Mouse (Mus musculus): ENCODE results near the gene Mpp5.

Mpp5 gene

DNA sequence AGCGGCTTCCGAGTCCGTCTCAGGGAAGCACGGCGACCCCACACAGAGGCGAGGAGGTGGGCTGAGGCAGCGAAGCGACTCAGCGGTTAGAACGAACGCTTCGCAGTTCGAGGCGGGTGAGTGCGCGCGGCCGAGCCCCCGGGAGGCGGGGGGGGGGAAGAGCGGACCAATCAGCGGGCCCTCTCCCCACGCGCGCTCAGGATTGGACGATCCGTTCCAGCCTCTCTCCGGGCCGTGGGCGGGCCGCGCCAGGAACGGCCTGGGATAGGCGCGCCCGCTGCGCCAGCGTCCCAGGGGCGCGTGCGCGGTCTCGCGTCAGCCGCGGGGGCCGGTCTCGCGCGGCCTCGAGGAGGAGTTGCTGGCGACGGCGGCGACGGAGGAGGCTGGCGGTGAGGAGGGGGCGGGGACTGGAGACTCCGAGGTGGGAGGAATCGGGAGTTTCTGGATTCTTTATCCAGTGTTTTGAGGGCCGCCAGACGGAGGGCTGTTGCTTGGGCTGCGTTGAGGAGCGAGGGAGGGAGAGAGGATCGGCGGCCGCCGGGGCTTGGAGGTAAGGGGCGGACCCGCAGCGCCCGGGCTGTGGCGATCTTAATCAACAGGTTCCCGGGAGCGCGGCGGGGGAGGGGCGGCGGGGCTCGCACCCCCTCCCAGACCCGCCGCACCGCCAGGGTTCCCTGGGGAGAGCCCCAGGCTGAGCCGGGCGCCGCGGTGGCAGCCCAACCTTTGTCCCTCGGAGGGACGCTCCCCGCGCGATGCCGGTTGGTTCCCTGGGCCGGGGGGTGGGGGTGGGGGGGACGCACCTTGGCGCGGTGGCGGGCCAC lies at the start of gene Mpp5:
Mpp5 (plus strand) TSS at position 351 of the 821 bp plus-strand sequence.
- in situ Hi-C loops (cut with MboI, MseI): loop anchor here (5.0 kb wide), 1 partner anchor 521 kb away; the partner anchor contains the start of gene Gphn

DNA sequence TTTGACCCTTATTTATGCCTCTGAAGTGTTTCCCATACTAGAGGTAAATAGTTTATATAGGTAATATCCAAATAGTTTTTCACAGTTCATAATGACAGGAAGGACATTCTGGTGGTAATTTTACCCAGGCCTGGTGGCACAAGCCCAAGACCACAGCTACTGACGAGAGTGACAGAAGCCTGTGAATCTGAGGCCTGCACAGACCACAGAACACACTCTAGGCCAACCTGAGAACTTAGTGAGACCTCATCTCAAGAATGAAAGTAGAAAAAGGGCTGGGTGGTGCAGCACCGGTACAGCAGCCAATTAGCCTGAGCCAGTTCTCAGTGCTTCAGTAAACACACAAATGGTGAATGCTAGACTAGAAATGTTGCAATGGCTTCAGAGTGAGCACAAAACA lies 30.9 kb upstream of the Mpp5 start:
- in situ Hi-C loops (cut with MboI, MseI): loop anchor here (10.0 kb wide), 1 partner anchor 1113 kb away; no protein-coding TSS in a partner anchor

DNA sequence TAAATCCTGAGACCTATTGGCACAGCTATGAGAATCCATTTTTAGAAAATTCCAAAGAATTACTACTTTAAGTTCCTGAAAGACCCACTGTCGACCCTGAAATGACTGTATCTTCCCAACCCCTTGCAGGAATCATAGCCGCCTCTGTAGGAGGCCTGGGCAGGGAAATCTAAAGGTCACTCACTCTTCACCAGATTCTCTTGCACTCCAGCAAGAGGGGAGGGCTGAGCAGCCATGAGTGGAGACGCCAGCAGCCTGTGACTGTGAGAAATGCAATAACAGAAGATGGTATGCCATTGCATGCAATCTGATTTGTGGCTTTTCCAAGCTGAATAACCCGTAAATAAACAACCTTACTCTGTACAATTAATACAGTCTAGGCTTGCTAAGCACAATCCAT lies 21.0 kb upstream of the Mpp5 start:
- in situ Hi-C loops (cut with MboI, MseI): no loop called here

DNA sequence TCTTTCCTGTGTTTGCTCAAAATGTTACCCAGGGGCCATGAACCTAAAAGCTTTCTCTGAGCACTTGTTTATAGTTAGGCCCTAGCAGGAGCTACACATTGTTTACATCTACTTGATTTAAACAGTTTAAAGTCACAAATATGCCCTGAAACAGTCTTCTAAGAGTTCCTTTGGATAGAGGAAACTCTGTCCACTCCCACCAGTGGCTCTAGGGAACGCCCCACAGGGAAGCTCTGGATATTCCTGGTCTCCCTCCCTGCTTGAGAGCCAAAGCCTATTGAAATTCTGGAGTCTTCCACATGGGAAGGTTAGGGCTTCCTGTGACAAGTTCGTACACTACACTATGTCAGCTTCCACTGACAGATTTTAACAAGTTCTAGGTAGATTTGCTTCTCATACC lies 9.1 kb upstream of the Mpp5 start:
- in situ Hi-C loops (cut with MboI, MseI): no loop called here

DNA sequence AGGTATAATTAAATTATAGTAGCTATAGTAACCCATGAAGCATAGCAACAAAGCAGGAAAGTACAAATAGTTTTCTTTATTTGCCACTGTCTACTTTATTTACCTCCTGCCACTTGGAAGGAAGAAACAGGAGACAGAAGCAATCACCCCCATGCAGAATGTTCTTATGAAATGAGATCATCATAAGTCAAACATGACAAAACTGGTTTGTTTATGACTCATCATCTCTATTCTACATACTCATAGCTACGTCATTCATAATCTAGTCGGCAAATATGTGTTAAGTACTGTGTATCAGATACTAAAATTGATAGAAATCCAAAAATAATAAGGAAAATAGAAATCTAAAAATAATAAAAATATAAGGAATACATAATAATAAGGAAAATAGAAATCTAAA lies 8.4 kb upstream of the Mpp5 start:
- in situ Hi-C loops (cut with MboI, MseI): no loop called here

DNA sequence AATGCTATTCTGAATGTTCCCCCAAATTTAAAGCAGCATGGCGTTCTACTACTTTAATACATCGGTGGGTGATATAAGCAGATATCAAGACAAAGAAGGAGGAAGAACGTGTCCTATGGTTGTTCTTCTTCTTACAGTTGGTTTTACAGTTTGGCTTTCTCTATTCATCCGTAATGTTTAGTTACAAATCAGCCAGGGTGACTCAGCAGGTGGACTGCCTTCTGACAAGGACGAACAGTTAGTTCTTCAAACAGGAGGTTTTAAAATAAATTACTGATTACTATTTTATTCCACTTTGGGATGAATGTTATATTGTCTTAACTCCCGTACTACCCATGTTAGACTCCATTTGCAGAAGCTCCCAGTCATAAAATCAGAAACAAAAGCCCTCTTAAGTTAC lies 2.5 kb upstream of the Mpp5 start:
- in situ Hi-C loops (cut with MboI, MseI): loop anchor here (5.0 kb wide), 1 partner anchor 519 kb away; the partner anchor contains the start of gene Gphn

DNA sequence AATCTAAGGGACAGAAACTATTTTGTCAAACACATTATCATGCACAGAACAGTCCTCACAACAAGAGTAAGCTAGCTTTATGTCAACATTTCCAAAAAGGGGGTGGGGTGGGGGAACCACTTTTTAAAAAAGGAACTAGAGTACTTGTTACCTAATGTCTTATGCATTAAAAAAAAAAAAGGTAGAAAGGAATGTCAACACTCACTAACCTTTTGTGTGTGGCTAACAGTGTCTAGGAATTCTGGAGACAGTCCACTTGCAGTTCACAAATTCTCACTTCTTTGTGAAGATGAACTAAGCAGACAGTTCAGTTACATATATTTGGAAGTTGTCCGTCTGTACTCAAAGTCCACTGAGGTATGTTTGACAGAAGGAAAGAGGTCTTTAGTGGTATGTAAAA lies 1.3 kb upstream of the Mpp5 start:
- in situ Hi-C loops (cut with MboI, MseI): loop anchor here (5.0 kb wide), 1 partner anchor 520 kb away; the partner anchor contains the start of gene Gphn

DNA sequence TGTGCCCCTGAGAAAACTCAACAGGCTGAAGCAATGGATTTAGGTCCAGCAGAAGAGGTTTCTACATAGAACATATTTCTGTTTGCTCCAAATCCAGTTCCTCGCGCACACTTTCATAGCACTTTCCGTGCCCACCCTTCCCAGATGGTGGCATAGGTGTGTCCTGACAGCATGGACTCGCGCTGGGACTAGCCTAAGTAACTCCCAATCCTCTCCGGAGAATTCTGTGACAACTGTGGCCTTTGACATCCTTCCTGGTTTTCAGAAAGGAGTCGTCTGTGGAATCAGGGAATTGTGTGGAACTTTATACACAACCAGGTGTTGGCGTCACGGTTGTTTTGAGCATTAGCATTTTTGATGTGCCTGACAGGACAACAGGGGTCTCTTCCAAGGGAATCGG lies 594 bp upstream of the Mpp5 start:
- in situ Hi-C loops (cut with MboI, MseI): loop anchor here (5.0 kb wide), 1 partner anchor 521 kb away; the partner anchor contains the start of gene Gphn

DNA sequence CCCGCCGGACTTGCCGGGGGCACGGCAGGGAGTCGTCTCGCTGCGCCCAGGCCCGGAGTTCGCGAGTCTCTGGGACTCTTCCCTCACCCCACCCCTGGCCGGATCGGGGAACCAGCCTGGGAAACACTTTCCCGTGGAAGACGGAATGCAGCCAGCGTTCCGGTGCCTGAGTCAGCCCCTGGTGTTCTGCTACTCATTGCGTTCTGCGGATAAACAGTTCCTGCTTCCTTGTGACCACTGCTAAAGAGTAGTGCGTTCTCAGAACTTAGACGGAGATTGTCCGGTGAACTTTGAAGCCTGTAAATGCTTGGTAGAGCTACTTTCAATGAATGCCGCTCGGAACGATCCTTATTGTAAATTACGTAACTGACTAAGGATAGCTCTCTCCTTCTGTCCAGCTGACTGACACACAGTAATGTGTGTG lies 683 bp downstream of the Mpp5 start:
- in situ Hi-C loops (cut with MboI, MseI): loop anchor here (5.0 kb wide), 1 partner anchor 522 kb away; the partner anchor contains the start of gene Gphn

DNA sequence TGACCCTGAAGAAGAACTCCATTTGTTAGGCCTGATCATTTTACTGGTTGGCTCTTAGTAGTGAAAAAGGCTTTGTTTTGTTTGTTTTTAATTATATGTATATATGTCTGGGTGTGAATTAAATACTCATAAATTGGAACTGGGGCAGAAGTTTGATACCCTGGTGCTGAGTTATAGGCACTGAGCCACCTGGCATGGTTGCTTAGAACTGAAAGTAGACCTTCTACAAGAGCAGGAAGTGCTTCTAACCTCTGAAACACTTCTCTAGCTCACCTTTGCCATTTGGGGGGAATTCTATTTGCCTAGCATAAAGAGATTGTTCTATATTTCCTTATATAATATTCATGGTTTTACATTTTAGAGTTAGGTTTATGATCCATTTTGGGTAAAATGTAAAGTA lies 13.3 kb downstream of the Mpp5 start:
- in situ Hi-C loops (cut with MboI, MseI): no loop called here

DNA sequence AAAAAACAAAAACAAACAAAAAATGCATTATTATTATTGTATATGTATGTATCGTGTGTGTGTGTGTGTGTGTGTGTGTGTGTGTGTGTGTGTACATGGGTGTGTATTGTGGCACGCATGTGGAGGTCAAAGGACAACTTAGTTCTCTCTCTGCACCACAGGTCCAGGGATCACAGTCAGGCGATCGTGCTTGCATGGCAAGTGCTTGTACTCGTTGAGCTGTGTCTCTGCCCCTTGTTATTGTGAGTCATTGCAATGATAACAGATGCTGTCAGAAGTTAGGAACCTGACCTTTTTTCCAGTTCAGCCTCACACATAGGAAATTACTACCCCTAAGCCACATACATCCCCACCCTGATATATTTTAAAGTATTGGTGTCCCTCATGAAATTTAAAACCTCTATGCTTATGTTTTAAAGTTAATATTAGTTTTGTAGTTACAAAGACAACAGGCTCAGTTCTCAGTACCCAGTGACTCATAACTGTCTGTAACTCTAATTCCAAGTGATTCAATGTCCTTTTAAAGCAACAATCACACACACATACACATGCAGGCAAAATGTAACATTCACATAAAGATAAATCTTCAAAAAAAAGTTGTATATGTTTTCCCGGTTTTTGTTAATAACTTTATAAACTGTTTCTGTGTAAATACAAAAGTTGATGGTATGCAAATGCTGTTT lies 20.5 kb downstream of the Mpp5 start:
- in situ Hi-C loops (cut with MboI, MseI): no loop called here

DNA sequence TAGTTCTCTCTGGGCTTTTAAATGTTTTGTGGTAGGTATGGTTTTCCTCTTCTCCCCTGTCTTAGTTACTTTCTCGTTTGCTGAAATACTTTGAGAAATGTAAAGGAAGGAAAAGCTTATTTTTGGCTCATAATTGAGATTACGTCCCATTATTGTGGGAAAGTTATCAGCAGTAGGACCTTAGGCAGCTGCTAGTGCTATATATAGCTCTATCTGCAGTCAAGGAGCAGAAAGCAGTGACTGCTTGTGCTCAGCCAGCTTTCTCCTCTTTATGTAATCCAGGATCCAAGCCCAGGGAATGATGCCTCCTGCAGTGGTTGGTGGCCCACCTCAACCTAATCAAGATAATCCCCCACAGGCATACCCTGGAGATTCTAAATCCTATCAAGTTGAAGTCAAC lies 24.5 kb downstream of the Mpp5 start:
- in situ Hi-C loops (cut with MboI, MseI): no loop called here

DNA sequence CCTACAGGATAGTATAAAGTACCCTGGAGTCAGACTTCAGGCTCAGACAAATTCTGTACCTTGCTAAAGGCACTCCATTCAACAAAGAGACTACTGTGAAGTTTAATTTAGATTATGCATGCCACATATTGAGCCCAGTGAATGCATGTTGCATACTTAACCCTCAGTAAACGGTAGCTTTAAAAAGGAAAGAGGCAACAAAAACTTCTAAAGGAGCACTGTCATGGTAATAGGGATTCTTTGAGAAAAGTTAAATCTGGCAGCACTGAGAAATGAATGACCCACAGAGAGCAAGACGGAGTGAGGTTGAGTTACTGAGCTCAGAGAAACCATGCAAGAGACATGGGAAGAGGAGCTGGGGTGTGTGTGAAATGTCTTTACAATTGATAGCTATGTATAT lies 29.2 kb downstream of the Mpp5 start:
- in situ Hi-C loops (cut with MboI, MseI): no loop called here

DNA sequence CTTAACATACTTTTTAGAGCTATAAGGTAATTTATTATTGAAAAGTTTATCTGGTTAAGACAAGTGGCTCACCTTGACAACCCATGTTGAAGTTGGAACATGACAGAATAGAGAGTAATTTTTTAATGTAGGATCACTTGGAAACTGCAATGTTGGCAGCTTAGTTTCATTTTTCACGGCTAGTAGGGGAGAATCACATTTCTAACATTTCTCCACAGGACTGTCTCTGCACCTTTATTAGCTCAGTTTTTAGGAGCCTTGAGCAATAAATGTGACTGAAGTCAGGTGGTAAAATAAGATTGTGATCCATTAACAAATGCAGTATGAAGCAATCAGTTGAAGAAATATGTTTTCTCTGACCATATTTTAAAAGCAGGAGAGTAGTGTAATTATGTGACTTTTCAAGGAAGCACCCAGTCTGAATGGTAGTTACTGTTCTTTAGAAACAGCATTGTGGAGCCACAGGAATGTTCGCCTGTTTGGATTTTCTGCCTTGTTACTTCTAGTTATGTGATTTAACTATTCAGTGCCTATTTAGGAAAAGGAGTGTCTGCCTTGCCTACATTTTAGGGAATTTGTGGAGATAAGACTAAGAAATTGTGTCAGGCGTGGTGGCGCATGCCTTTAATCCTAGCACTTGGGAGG lies 29.8 kb downstream of the Mpp5 start:
- in situ Hi-C loops (cut with MboI, MseI): no loop called here

DNA sequence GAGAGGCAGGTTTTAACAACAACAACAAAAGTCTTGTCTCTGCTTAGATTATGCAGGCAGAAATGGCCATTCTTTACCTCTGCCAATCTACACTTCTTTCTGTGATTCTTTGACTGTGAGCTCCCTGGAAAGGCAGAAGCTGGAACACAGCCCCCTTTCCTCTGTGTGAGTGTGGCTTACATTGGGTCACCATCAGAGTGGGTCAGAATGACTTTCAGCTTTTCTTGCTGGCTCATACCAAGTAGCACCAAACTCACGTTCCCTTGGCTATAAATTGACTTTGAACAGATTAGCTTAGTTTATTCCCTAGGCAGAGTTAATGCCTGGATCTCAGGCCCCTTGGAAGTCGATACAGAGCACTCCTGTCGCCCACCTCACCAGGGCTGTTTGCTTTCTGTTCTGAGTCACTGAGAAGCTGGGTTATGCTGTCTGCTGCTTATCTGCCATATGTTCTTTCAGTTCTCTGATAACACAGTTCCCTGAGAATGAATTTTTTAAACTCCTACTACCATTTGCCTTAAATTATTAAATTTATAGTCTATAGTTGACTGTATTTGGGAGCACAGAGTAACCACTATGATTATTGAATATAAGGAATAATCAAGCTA lies 39.7 kb downstream of the Mpp5 start:
- in situ Hi-C loops (cut with MboI, MseI): no loop called here

DNA sequence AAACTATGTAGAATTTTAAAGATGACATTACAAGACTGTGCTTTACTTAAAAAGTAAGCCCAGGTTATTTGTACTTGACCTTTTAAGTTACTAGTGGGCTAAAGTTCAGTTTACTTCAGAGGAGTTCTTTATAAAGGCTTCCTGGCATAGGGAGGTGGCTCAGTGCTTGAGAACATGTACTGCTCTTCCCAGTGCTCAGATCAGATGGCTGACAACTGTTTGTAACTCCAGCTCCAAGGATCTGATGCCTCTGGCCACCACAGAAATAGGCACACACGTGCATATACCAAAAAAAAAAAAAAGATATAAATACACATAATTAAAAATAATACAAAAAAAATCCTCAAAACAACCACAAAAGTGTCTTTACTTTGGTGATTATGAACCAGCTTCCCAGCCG lies 42.1 kb downstream of the Mpp5 start:
- in situ Hi-C loops (cut with MboI, MseI): no loop called here

DNA sequence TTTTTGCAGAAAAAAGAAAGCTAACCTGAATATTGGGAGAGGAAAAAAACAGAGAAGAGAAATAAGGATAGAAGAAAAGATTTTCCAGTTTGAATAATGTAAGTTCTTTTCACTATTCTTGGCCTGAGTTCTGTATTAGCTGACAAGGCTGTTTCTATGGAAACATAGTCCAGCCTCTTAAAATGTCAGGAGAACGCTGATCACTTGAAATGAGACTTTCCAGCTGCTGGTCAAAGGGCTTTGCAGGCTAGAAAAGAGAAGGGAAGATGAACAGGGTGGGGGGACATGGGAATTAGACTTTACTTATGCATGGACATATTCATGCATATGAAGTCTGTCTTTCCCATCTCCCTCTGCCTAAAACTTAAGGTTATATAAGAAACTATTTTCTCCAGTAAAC lies 45.5 kb downstream of the Mpp5 start:
- in situ Hi-C loops (cut with MboI, MseI): no loop called here

DNA sequence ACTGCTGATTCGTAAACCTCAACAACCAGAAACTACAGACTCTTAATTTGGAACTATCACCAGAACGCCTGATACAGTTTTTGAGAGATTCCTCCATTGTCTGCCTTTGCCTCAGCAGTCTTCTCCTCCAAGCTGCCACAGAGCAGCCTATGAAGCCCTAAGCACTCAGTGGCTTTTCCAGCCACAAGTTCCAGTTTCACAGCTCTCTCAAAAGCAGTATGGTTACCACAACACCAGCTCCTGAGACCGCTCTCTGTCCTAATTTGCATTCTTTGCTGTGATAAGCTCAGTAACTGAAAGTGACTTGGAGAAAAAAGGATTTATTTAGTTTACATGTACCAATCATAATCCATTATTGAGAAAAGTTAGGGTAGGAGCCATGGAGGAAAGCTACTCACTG lies 51.3 kb downstream of the Mpp5 start:
- in situ Hi-C loops (cut with MboI, MseI): no loop called here

DNA sequence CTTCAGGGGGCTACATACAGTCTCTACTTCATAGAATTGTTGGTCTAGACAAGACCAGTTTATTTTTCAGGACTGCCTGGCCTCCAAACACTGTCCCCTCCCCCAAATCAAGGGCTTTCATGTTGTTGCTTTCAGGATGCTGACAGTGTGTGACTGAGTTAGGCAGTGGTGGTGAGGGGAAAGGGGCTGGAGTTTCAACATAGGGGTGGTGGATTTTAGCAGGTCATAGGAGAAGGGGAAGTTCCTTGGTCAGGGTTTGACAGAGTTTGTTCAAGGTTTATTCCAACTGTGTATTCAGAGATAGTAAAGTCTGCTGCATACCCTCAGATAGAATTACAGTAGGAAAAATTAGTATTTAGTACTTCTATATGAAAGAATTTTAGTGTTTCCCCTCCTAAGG lies 53.1 kb downstream of the Mpp5 start:
- in situ Hi-C loops (cut with MboI, MseI): no loop called here

DNA sequence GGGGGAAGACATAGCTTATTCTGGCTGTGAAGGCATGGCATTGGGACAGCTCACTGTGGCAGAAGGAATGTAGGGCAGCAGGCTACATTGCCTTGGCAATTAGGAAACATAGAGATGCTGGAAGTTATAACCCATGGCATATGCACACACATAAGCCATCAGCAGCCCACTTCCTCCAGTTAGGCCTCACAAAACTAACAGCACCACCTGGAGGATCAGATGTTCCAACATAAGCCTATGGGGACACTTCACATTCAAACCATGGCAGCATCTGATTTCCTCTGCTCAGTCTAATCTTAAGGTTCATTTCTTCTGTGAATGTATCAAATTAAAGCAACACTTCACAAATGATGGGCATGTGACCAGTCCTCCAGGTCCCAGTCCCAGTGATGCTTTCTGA lies 65.7 kb downstream of the Mpp5 start:
- in situ Hi-C loops (cut with MboI, MseI): no loop called here

DNA sequence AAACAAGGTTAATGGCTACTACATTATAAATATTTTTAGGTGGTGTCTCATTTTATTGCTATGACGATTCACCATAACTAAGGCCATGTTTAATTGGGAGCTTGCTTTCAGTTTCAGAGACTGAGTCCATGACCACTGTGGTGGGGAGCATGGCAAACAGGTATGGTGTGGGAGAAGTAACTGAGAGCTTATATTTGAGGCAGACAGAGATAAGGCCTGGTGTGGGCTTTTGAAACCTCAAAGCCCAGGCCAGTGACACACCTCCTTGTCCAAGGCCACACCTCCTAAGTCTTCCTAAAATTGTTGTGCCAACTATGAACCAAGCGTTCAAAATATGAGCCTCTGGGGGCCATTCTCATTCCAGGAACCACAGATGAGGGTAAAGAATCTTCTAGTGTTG lies 85.8 kb downstream of the Mpp5 start:
- in situ Hi-C loops (cut with MboI, MseI): no loop called here

DNA sequence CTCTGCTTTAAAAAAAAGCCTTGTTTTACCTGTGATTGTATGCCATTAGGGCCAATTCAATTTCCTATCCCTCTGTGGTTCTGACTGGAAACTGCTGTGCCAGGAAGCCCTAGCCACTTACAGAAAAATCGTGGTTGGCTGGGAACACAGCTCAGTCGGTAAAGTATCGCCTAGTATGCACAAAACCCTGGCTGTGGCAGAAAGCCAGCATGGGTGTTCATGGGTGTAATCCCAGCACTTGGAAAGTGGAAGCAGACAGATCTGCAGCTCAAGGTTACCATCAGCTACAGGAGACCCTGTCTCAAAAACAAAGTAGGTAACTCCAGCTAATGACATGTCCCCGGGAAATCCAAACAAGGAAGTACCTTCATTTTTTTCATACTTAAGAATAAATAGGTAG lies 91.2 kb downstream of the Mpp5 start:
- in situ Hi-C loops (cut with MboI, MseI): no loop called here
